Mouse (Mus musculus) MN1 (cell line): Measurements from ENCODE around the gene Npm1.

Experiments used
- DNase-seq: peaks from one replicate; pipeline ENCODE4 v3.0.0-alpha.2; 2016; ENCODE audit warnings: low spot score

Gene Npm1

GRCm38 (mm10) chr11:33180701-33181116, 17.7 kb upstream of the Npm1 start:
- no peak for DNase-seq

- no peak for DNase-seq
Measured at GRCm38 (mm10) chr11:33179802-33180201, 16.8 kb upstream of the Npm1 start.

GRCm38 (mm10) chr11:33176525-33177245, 13.7 kb upstream of the Npm1 start:
- peak; percentile 82 for DNase-seq

- no peak for DNase-seq
Measured at GRCm38 (mm10) chr11:33175768-33176167, 12.8 kb upstream of the Npm1 start.

- DNase-seq, result peak; percentile 78
Measured at GRCm38 (mm10) chr11:33170489-33170888, 7.5 kb upstream of the Npm1 start.

- DNase-seq, result peak; percentile 92
Measured at GRCm38 (mm10) chr11:33162211-33162997, 602 bp downstream of the Npm1 start.

GRCm38 (mm10) chr11:33159741-33160140, 3.3 kb downstream of the Npm1 start:
- no peak for DNase-seq

GRCm38 (mm10) chr11:33157453-33158196, 5.4 kb downstream of the Npm1 start:
- no peak for DNase-seq

GRCm38 (mm10) chr11:33156436-33157015, 6.5 kb downstream of the Npm1 start:
- no peak for DNase-seq

GRCm38 (mm10) chr11:33154459-33154858, 8.5 kb downstream of the Npm1 start:
- no peak for DNase-seq

GRCm38 (mm10) chr11:33152997-33153396, 10.0 kb downstream of the Npm1 start:
- DNase-seq, result no peak

GRCm38 (mm10) chr11:33151780-33152145, 11.2 kb downstream of the Npm1 start:
- DNase-seq, result no peak

GRCm38 (mm10) chr11:33151128-33151779, 11.8 kb downstream of the Npm1 start:
- DNase-seq, result no peak

- DNase-seq, result no peak
Measured at GRCm38 (mm10) chr11:33150364-33150763, 12.6 kb downstream of the Npm1 start.

GRCm38 (mm10) chr11:33149453-33149852, 13.6 kb downstream of the Npm1 start:
- DNase-seq, result no peak

GRCm38 (mm10) chr11:33149088-33149436, 13.9 kb downstream of the Npm1 start:
- no peak for DNase-seq

- peak; percentile 94 for DNase-seq
Measured at GRCm38 (mm10) chr11:33148338-33149087, 14.5 kb downstream of the Npm1 start.

- peak; percentile 71 for DNase-seq
Measured at GRCm38 (mm10) chr11:33147572-33148337, 15.3 kb downstream of the Npm1 start.

- DNase-seq, result peak; percentile 67
Measured at GRCm38 (mm10) chr11:33147171-33147571, 15.8 kb downstream of the Npm1 start, which contains the start of gene Fgf18. TSS of gene Fgf18 (minus strand) at chr11:33147400.

GRCm38 (mm10) chr11:33146651-33147131, 16.3 kb downstream of the Npm1 start:
- DNase-seq, result peak; percentile 71
